Mouse (Mus musculus) midbrain, embryonic 13.5 days (tissue): ENCODE data around the gene Ahnak2. TPM values are rescaled to one million over a fixed set of nuclear protein-coding genes. Genes with fewer than 3 reads are reported as not detected.
A peak's percentile ranks its signal among the peaks of the same experiment; 100 is the strongest.

Source experiments
- ATAC-seq: fragments of 200-750 bp; cut with Nextera tagmentation; 2 replicates; pipeline ENCODE4 v1.8.0; 2017; ENCODE audit warnings: mild to moderate bottlenecking, moderate TSS enrichment, moderate library complexity
- H3K27ac ChIP-seq: fragments of 300-500 bp; sonication (generic); 2 replicates; pipeline ENCODE4 v1.5.1; 2015; ENCODE audit warnings: inconsistent platforms, mild to moderate bottlenecking, moderate library complexity
- H3K27me3 ChIP-seq: fragments of 300-500 bp; sonication (generic); 2 replicates; pipeline ENCODE4 v1.6.1; 2015; ENCODE audit warnings: mild to moderate bottlenecking, inconsistent platforms
- H3K36me3 ChIP-seq: fragments of 300-500 bp; sonication (generic); 2 replicates; pipeline ENCODE4 v1.6.1; 2015; ENCODE audit warnings: mild to moderate bottlenecking, inconsistent platforms
- H3K4me1 ChIP-seq: fragments of 300-500 bp; sonication (generic); replicated peaks from 2 replicates; pipeline ENCODE4 v1.6.1; 2015; ENCODE audit warnings: inconsistent platforms
- H3K4me2 ChIP-seq: fragments of 300-500 bp; sonication (generic); replicated peaks from 2 replicates; pipeline ENCODE4 v1.6.1; 2015; ENCODE audit warnings: moderate library complexity, mild to moderate bottlenecking, inconsistent platforms
- H3K4me3 ChIP-seq: fragments of 300-500 bp; sonication (generic); replicated peaks from 2 replicates; pipeline ENCODE4 v1.5.1; 2015; ENCODE audit warnings: mild to moderate bottlenecking, inconsistent platforms
- H3K9ac ChIP-seq: fragments of 300-500 bp; sonication (generic); replicated peaks from 2 replicates; pipeline ENCODE4 v1.6.1; 2015; ENCODE audit warnings: mild to moderate bottlenecking, inconsistent platforms
- H3K9me3 ChIP-seq: fragments of 300-500 bp; sonication (generic); 2 replicates; pipeline ENCODE4 v1.6.1; 2016; ENCODE audit warnings: mild to moderate bottlenecking, inconsistent platforms
- WGBS: fragments of 180-500 bp; shearing (Covaris S2); methylation state at CpG from one replicate; pipeline ENCODE4 v1.1.7; 2015; 5-methylcytosine and 5-hydroxymethylcytosine counted together
- polyA plus RNA-seq: library from polyadenylated mRNA; unstranded; fragments of >200 nt; fragmentation: Nextera tagmentation; extraction: Ambion mirVana; gene quantifications from 2 replicates; pipeline ENCODE4 v1.2.1, GENCODE M21; 2015

Gene Ahnak2
- polyA plus RNA-seq, 1 experiment from 2014 or later = 0.31 TPM

DNA sequence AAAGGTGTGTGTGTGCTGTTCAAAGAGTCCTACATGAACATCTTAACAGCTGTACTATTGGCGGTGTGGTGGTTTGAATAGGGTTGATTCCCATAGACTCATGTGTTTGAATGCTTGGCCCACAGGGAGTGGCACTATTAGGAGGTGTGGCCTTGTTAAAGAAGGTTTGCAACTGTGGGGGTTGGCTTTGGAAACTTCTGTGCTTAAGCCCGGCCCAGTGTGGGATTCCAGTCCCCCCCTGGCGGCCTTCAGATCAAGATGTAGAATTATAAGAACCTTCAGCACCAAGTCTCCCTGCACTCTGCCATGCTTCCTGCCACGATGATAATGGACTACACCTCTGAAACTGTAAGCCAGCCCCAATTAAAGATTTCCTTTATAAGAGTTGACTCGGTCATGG lies 30.0 kb upstream of the Ahnak2 start:
- no peaks in the 10 kb centered on the region for H3K27me3 ChIP-seq
- ATAC-seq = no peak
- peaks cover 19% of the 10 kb centered on the region for H3K36me3 ChIP-seq
- H3K4me2 ChIP-seq = no peak overlapping the region
- H3K27ac ChIP-seq = no peak overlapping the region
- H3K9me3 ChIP-seq = no peaks in the 10 kb centered on the region
- WGBS = 95% methylated on average over 5 of the region's 5 CpGs
- no peak overlapping the region for H3K9ac ChIP-seq
- H3K4me3 ChIP-seq = no peak overlapping the region
- peaks cover 28% of the 10 kb centered on the region for H3K4me1 ChIP-seq

- Histone ChIP-seq H3K4me3 (peak overlapping the region; percentile 94), H3K36me3 (peaks cover 36% of the 10 kb centered on the region), H3K9me3 (no peaks in the 10 kb centered on the region), H3K27ac (no peak overlapping the region), H3K4me1 (peaks cover 46% of the 10 kb centered on the region), H3K4me2 (peak overlapping the region; percentile 57), H3K9ac (peak overlapping the region; percentile 85), H3K27me3 (no peaks in the 10 kb centered on the region)
- no peak for ATAC-seq
- 89% methylated on average over 3 of the region's 3 CpGs for WGBS
These were observed 28.1 kb upstream of the Ahnak2 start for GRCm38 (mm10) chr12:112830570-112830969.

- Histone ChIP-seq H3K4me1 (peaks cover 49% of the 10 kb centered on the region), H3K9me3 (no peaks in the 10 kb centered on the region), H3K4me3 (peak overlapping the region; percentile 94), H3K9ac (peak overlapping the region; percentile 85), H3K27ac (peak overlapping the region; percentile 79), H3K27me3 (no peaks in the 10 kb centered on the region), H3K36me3 (peaks cover 38% of the 10 kb centered on the region), H3K4me2 (peak overlapping the region; percentile 57)
- 22% methylated on average over 2 of the region's 2 CpGs for WGBS
- ATAC-seq = no peak
These were observed 27.7 kb upstream of the Ahnak2 start for GRCm38 (mm10) chr12:112830141-112830540.

DNA sequence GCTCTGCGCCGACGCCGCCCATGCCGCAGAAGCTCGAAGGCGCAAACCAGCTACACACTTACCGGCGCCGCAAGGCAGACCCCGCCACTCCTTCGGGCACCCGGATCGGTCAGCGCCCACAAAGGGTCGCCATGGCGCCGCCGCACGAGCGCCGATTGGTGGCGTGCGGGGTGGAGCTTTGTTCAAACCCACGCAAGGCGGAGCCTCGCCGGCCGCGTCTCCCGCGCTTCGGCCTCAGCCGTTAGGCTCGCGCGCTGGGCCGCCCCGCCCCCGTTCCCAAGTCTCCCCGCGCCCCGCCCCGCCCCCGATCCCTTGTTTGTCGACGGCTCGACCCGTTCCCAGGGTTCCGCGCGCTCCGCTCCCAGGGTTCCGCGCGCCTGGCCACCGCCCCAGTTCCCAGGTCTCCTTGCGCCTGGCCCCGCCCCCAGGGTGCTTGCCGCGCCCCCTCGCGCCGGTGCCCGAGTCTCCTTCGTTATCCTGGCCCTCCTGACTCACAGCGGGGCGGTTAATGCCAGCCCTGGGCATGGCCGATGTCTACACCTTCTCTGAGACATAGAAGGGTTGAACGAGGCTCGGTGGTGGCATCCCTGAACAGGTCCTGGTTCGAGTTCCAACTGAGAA lies 26.9 kb upstream of the Ahnak2 start, which contains the start of gene Cdca4:
Gene Cdca4 (minus strand): TSS at position 180 of the 621 bp plus-strand sequence.
- H3K4me1 ChIP-seq = peaks cover 57% of the 10 kb centered on the region
- 2% methylated on average over 72 of the region's 72 CpGs for WGBS

GRCm38 (mm10) chr12:112828501-112829243 lies 26.2 kb upstream of the Ahnak2 start:
- Histone ChIP-seq H3K4me2 (peak overlapping the region; percentile 93), H3K27me3 (no peaks in the 10 kb centered on the region), H3K27ac (peak overlapping the region; percentile 94), H3K9ac (peak overlapping the region; percentile 97), H3K36me3 (peaks cover 49% of the 10 kb centered on the region), H3K9me3 (no peaks in the 10 kb centered on the region), H3K4me1 (peaks cover 64% of the 10 kb centered on the region), H3K4me3 (peak overlapping the region; percentile 94)
- peak; percentile 86 for ATAC-seq
- under 1% methylated on average over 37 of the region's 51 CpGs for WGBS

More for the DNA sequence above, 26.9 kb upstream of the Ahnak2 start, which contains the start of gene Cdca4:
- Histone ChIP-seq H3K9me3 (no peaks in the 10 kb centered on the region), H3K36me3 (peaks cover 45% of the 10 kb centered on the region), H3K9ac (peak within 1 kb of the TSS; percentile 97), H3K4me2 (peak within 1 kb of the TSS; percentile 93), H3K27ac (peak within 1 kb of the TSS; percentile 94), H3K27me3 (no peaks in the 10 kb centered on the region), H3K4me3 (peak within 1 kb of the TSS; percentile 94)
- ATAC-seq = peak; percentile 98

- ATAC-seq = no peak
- WGBS = 88% methylated on average over 5 of the region's 5 CpGs
- H3K9ac ChIP-seq = peak overlapping the region; percentile 97; the same call in 1 of the 2 replicates
- no peak overlapping the region for H3K27ac ChIP-seq
- peaks cover 73% of the 10 kb centered on the region for H3K4me1 ChIP-seq
- no peaks in the 10 kb centered on the region for H3K27me3 ChIP-seq
- peaks cover 54% of the 10 kb centered on the region for H3K36me3 ChIP-seq
- no peaks in the 10 kb centered on the region for H3K9me3 ChIP-seq
- H3K4me2 ChIP-seq = peak overlapping the region; percentile 20; the same call in 1 of the 2 replicates
- H3K4me3 ChIP-seq = peak overlapping the region; percentile 7; the same call in 1 of the 2 replicates
These were observed 23.4 kb upstream of the Ahnak2 start for GRCm38 (mm10) chr12:112825901-112826300.

- WGBS = 89% methylated on average over 4 of the region's 4 CpGs
- Histone ChIP-seq H3K27me3 (no peaks in the 10 kb centered on the region), H3K27ac (no peak overlapping the region), H3K9ac (no peak overlapping the region), H3K4me3 (no peak overlapping the region), H3K4me1 (peaks cover 62% of the 10 kb centered on the region), H3K36me3 (peaks cover 80% of the 10 kb centered on the region), H3K9me3 (no peaks in the 10 kb centered on the region), H3K4me2 (no peak overlapping the region)
- no peak for ATAC-seq
These were observed 20.8 kb upstream of the Ahnak2 start for GRCm38 (mm10) chr12:112823221-112823620.

DNA sequence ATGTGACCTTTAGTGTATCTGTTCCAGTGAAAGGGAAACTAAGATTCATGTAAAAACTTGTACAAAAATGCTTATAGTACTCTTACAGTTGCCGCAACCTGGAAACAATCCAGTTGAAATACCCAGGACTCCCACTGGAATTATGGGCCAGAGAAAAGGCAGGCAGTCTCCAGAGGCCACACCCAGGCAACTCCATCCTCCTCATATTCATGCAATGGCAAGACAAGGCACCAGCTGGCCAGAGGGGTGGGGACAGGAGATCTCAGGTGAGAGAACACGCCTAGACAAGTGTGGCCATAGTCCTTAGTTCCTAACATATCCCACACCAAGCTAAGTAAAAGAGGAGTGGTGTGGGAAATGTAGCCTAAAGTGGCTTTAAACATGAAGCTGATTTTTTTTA lies 20.2 kb upstream of the Ahnak2 start:
- Histone ChIP-seq H3K4me3 (no peak overlapping the region), H3K36me3 (peaks cover 82% of the 10 kb centered on the region), H3K27me3 (no peaks in the 10 kb centered on the region), H3K4me2 (no peak overlapping the region), H3K9ac (no peak overlapping the region; the same call in 1 of the 2 replicates), H3K4me1 (peaks cover 56% of the 10 kb centered on the region), H3K27ac (no peak overlapping the region), H3K9me3 (no peaks in the 10 kb centered on the region)
- WGBS = 87% methylated on average over 2 of the region's 2 CpGs
- ATAC-seq = no peak

DNA sequence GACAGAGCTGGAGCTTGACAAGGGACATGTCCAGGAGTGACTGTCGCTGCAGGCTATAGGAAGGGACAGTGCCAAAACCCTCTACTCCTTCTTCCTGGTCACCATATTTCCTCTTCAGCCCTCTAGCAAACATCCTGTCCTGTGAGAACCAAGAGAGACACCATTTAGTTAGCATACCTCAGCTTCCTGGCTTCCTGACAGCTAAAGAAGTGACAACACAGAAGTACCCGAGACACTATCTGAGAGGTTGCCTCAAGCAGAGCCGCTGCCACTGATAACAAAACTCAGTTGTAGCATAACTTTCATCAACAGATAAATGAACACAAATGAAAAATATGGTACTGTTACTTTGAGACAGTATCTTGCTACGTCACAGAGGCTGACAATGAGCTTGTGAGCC lies 19.5 kb upstream of the Ahnak2 start:
- Histone ChIP-seq H3K27ac (no peak overlapping the region), H3K4me2 (no peak overlapping the region), H3K36me3 (peaks cover 81% of the 10 kb centered on the region), H3K9me3 (no peaks in the 10 kb centered on the region), H3K4me1 (peaks cover 49% of the 10 kb centered on the region), H3K27me3 (no peaks in the 10 kb centered on the region), H3K9ac (no peak overlapping the region; the same call in 1 of the 2 replicates), H3K4me3 (no peak overlapping the region)
- 90% methylated on average over 4 of the region's 4 CpGs for WGBS
- ATAC-seq = no peak

DNA sequence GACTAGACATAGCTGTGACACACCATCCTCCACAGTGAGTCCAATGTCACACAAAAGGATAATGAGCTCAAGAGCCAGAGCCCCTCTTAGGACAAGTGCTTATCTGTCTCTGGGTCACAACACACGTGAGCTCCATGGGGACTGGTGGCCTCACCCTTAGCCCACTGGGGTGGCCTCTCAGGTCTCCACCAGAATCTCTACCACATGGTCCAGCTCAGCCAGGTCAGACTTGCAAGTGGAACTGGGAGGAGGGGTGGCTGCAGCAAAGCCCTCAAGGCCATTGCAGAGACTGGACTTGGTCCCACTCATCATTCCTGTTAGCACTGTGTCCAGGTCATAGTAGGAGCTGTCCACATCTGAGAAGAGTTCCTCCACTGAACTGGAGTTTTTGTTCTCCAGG lies 18.8 kb upstream of the Ahnak2 start:
- peaks cover 78% of the 10 kb centered on the region for H3K36me3 ChIP-seq
- no peak overlapping the region for H3K9ac ChIP-seq
- no peaks in the 10 kb centered on the region for H3K9me3 ChIP-seq
- WGBS = 58% methylated on average over 1 of the region's 1 CpGs
- H3K4me2 ChIP-seq = no peak overlapping the region
- no peak overlapping the region for H3K27ac ChIP-seq
- peaks cover 42% of the 10 kb centered on the region for H3K4me1 ChIP-seq
- no peak overlapping the region for H3K4me3 ChIP-seq
- H3K27me3 ChIP-seq = no peaks in the 10 kb centered on the region
- ATAC-seq = no peak

- H3K9me3 ChIP-seq = no peaks in the 10 kb centered on the region
- H3K4me2 ChIP-seq = no peak overlapping the region
- WGBS = 70% methylated on average over 12 of the region's 12 CpGs
- H3K9ac ChIP-seq = no peak overlapping the region
- no peaks in the 10 kb centered on the region for H3K27me3 ChIP-seq
- H3K36me3 ChIP-seq = peaks cover 78% of the 10 kb centered on the region
- H3K27ac ChIP-seq = no peak overlapping the region
- H3K4me1 ChIP-seq = peaks cover 35% of the 10 kb centered on the region
- no peak for ATAC-seq
- H3K4me3 ChIP-seq = no peak overlapping the region
These were observed 18.0 kb upstream of the Ahnak2 start for GRCm38 (mm10) chr12:112820401-112820999.

- Histone ChIP-seq H3K4me1 (peaks cover 23% of the 10 kb centered on the region), H3K36me3 (peaks cover 81% of the 10 kb centered on the region), H3K9me3 (no peaks in the 10 kb centered on the region), H3K27ac (no peak overlapping the region), H3K9ac (no peak overlapping the region), H3K4me2 (no peak overlapping the region), H3K4me3 (no peak overlapping the region), H3K27me3 (no peaks in the 10 kb centered on the region)
- no peak for ATAC-seq
- WGBS = 90% methylated on average over 8 of the region's 8 CpGs
These were observed 16.7 kb upstream of the Ahnak2 start for GRCm38 (mm10) chr12:112819057-112819662.
